Mouse (Mus musculus): ENCODE data around the gene Ascc1.

DNA sequence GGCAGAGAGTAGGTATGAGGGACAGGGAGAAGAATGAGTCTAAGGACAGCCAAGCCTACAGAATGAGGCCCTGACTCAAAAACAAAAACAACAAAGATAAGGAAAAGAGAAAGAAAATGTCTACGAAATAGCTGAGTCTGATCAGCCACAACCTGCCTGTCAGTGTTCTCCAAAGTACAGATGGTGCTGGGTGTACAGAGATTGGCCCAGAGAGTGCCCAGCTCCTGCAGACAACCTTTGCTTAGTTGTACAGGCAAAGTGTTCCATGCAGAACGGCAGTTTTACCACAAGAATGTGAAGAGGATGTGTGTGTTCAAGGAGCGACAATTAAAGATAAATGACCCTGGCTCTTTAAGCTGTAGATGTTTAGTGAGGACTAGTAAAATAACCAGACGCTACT, 50.5 kb downstream of the Ascc1 start:
- TF ChIP-seq CTCF (IDR thresholded peaks at IDR 0.05) (no peak), EP300 (IDR thresholded peaks at IDR 0.05) (no peak)

Data from lung, postnatal 0 days (tissue).